Mouse (Mus musculus) liver, embryonic 14.5 days (tissue): ENCODE data around the gene Arrdc5.

Experiments
- CTCF ChIP-seq: IDR thresholded peaks from 2 replicates; pipeline ENCODE4 v1.5.1; 2016; ENCODE audit warnings: antibody characterized with exemption, low read depth, control low read depth
- EP300 ChIP-seq: IDR thresholded peaks from 2 replicates; pipeline ENCODE4 v1.6.1; 2016; ENCODE audit warnings: antibody characterized with exemption, low read depth

- TF ChIP-seq CTCF (peak; percentile 76), EP300 (no peak)
Measured at GRCm38 (mm10) chr17:56251136-56251829, 48.8 kb downstream of the Arrdc5 start.
